Mouse (Mus musculus) forebrain, embryonic 13.5 days (tissue): ENCODE measurements at regions not wholly inside any gene's neighbourhood (a gene's known extent, or its start where the extent isn't known, plus 50 kb on each side); places are given as distances from the start of the nearest gene placed in this dataset.
A peak's percentile ranks its signal among the peaks of the same experiment; 100 is the strongest.

ENCODE experiments used
- ATAC-seq: fragments of 200-750 bp; cut with Nextera tagmentation; 2 replicates; pipeline ENCODE4 v1.8.0; 2017
- H3K27ac ChIP-seq: fragments of 300-500 bp; sonication (generic); 2 replicates; pipeline ENCODE4 v1.5.1; 2015; ENCODE audit warnings: inconsistent platforms, mild to moderate bottlenecking, moderate library complexity
- H3K27me3 ChIP-seq: fragments of 300-500 bp; sonication (generic); 2 replicates; pipeline ENCODE4 v1.6.1; 2015; ENCODE audit warnings: mild to moderate bottlenecking, inconsistent platforms
- H3K36me3 ChIP-seq: fragments of 300-500 bp; sonication (generic); 2 replicates; pipeline ENCODE4 v1.6.1; 2015; ENCODE audit warnings: mild to moderate bottlenecking, inconsistent platforms; ENCODE audit not compliant: poor library complexity, severe bottlenecking
- H3K4me1 ChIP-seq: fragments of 300-500 bp; sonication (generic); 2 replicates; pipeline ENCODE4 v1.6.1; 2015; ENCODE audit warnings: inconsistent platforms
- H3K4me2 ChIP-seq: fragments of 300-500 bp; sonication (generic); 2 replicates; pipeline ENCODE4 v1.6.1; 2015; ENCODE audit warnings: inconsistent platforms, mild to moderate bottlenecking, moderate library complexity
- H3K4me3 ChIP-seq: fragments of 300-500 bp; sonication (generic); 2 replicates; pipeline ENCODE4 v1.5.1; 2015; ENCODE audit warnings: mild to moderate bottlenecking, inconsistent platforms
- H3K9ac ChIP-seq: fragments of 300-500 bp; sonication (generic); 2 replicates; pipeline ENCODE4 v1.6.1; 2015; ENCODE audit warnings: mild to moderate bottlenecking, inconsistent platforms
- H3K9me3 ChIP-seq: fragments of 300-500 bp; sonication (generic); replicated peaks from 2 replicates; pipeline ENCODE4 v1.6.1; 2016; ENCODE audit warnings: inconsistent platforms
- WGBS: fragments of 180-500 bp; shearing (Covaris S2); methylation state at CpG from one replicate; pipeline ENCODE4 v1.1.7; 2015; 5-methylcytosine and 5-hydroxymethylcytosine counted together

GRCm38 (mm10) chr7:64075696-64076313 lies 77.8 kb upstream of the Trpm1 start:
- Histone ChIP-seq H3K4me2 (no peak overlapping the region), H3K36me3 (no peaks in the 10 kb centered on the region), H3K27ac (no peak overlapping the region), H3K4me3 (no peak overlapping the region), H3K9ac (no peak overlapping the region), H3K9me3 (no peaks in the 10 kb centered on the region), H3K4me1 (no peaks in the 10 kb centered on the region), H3K27me3 (no peaks in the 10 kb centered on the region)
- ATAC-seq, result no peak
- WGBS, result 90% methylated on average over 1 of the region's 1 CpGs

- Histone ChIP-seq H3K36me3 (no peaks in the 10 kb centered on the region), H3K4me3 (no peak overlapping the region), H3K4me2 (no peak overlapping the region), H3K9ac (no peak overlapping the region), H3K4me1 (no peaks in the 10 kb centered on the region), H3K27ac (no peak overlapping the region), H3K9me3 (no peaks in the 10 kb centered on the region), H3K27me3 (no peaks in the 10 kb centered on the region)
- WGBS, result 95% methylated on average over 4 of the region's 4 CpGs
- no peak for ATAC-seq
These were observed 78.9 kb upstream of the Trpm1 start for GRCm38 (mm10) chr7:64074661-64075234.

GRCm38 (mm10) chr7:64074186-64074585 lies 79.4 kb upstream of the Trpm1 start:
- no peak for ATAC-seq
- H3K9ac ChIP-seq, result no peak overlapping the region
- no peak overlapping the region for H3K27ac ChIP-seq
- no peak overlapping the region for H3K4me2 ChIP-seq
- no peaks in the 10 kb centered on the region for H3K9me3 ChIP-seq
- H3K4me1 ChIP-seq, result no peaks in the 10 kb centered on the region
- H3K27me3 ChIP-seq, result no peaks in the 10 kb centered on the region
- H3K36me3 ChIP-seq, result no peaks in the 10 kb centered on the region
- 93% methylated on average over 4 of the region's 4 CpGs for WGBS
- no peak overlapping the region for H3K4me3 ChIP-seq

- no peak for ATAC-seq
- WGBS, result 93% methylated on average over 3 of the region's 3 CpGs
- H3K9me3 ChIP-seq, result no peaks in the 10 kb centered on the region
These were observed 79.9 kb upstream of the Trpm1 start for GRCm38 (mm10) chr7:64073781-64074180.

GRCm38 (mm10) chr7:64070930-64071329 lies 82.7 kb upstream of the Trpm1 start:
- Histone ChIP-seq H3K4me3 (no peak overlapping the region), H3K9ac (no peak overlapping the region), H3K9me3 (no peaks in the 10 kb centered on the region), H3K4me2 (no peak overlapping the region), H3K36me3 (no peaks in the 10 kb centered on the region), H3K4me1 (no peaks in the 10 kb centered on the region), H3K27me3 (no peaks in the 10 kb centered on the region), H3K27ac (no peak overlapping the region)
- no peak for ATAC-seq
- WGBS, result 93% methylated on average over 5 of the region's 5 CpGs

More at GRCm38 (mm10) chr7:64073781-64074180, 79.9 kb upstream of the Trpm1 start:
- Histone ChIP-seq H3K4me3 (no peak overlapping the region), H3K9ac (no peak overlapping the region), H3K27me3 (no peaks in the 10 kb centered on the region), H3K4me2 (no peak overlapping the region), H3K4me1 (no peaks in the 10 kb centered on the region), H3K27ac (no peak overlapping the region), H3K36me3 (no peaks in the 10 kb centered on the region)

GRCm38 (mm10) chr7:64065529-64066247 lies 87.9 kb upstream of the Trpm1 start:
- peak; percentile 79; the same call in 1 of the 2 replicates for ATAC-seq
- no peak overlapping the region for H3K27ac ChIP-seq
- H3K9me3 ChIP-seq, result no peaks in the 10 kb centered on the region
- H3K4me1 ChIP-seq, result no peaks in the 10 kb centered on the region
- H3K4me2 ChIP-seq, result no peak overlapping the region
- H3K36me3 ChIP-seq, result no peaks in the 10 kb centered on the region
- no peak overlapping the region for H3K9ac ChIP-seq
- 80% methylated on average over 23 of the region's 23 CpGs for WGBS
- no peak overlapping the region for H3K4me3 ChIP-seq
- H3K27me3 ChIP-seq, result no peaks in the 10 kb centered on the region

GRCm38 (mm10) chr7:64064460-64065241 lies 89.0 kb upstream of the Trpm1 start:
- Histone ChIP-seq H3K27me3 (no peaks in the 10 kb centered on the region), H3K9me3 (no peaks in the 10 kb centered on the region), H3K27ac (no peak overlapping the region), H3K4me2 (no peak overlapping the region), H3K36me3 (no peaks in the 10 kb centered on the region), H3K9ac (no peak overlapping the region), H3K4me1 (no peaks in the 10 kb centered on the region), H3K4me3 (no peak overlapping the region)
- no peak for ATAC-seq
- WGBS, result 88% methylated on average over 7 of the region's 7 CpGs

- H3K9ac ChIP-seq, result no peak overlapping the region
- no peak overlapping the region for H3K4me3 ChIP-seq
- H3K36me3 ChIP-seq, result no peaks in the 10 kb centered on the region
- WGBS, result 75% methylated on average over 4 of the region's 4 CpGs
- ATAC-seq, result no peak
- H3K27ac ChIP-seq, result no peak overlapping the region
- no peak overlapping the region for H3K4me2 ChIP-seq
- H3K4me1 ChIP-seq, result no peaks in the 10 kb centered on the region
- H3K27me3 ChIP-seq, result no peaks in the 10 kb centered on the region
- no peaks in the 10 kb centered on the region for H3K9me3 ChIP-seq
These were observed 92.5 kb upstream of the Trpm1 start for GRCm38 (mm10) chr7:64061170-64061569.

GRCm38 (mm10) chr7:64060582-64060981 lies 93.1 kb upstream of the Trpm1 start:
- 93% methylated on average over 1 of the region's 1 CpGs for WGBS
- H3K27me3 ChIP-seq, result no peaks in the 10 kb centered on the region
- H3K9me3 ChIP-seq, result no peaks in the 10 kb centered on the region
- H3K4me1 ChIP-seq, result no peaks in the 10 kb centered on the region
- no peak overlapping the region for H3K4me2 ChIP-seq
- H3K27ac ChIP-seq, result no peak overlapping the region
- no peak overlapping the region for H3K4me3 ChIP-seq
- ATAC-seq, result no peak
- H3K36me3 ChIP-seq, result no peaks in the 10 kb centered on the region
- no peak overlapping the region for H3K9ac ChIP-seq

GRCm38 (mm10) chr7:64060051-64060450 lies 93.6 kb upstream of the Trpm1 start:
- no peaks in the 10 kb centered on the region for H3K27me3 ChIP-seq
- no peaks in the 10 kb centered on the region for H3K36me3 ChIP-seq
- no peak overlapping the region for H3K9ac ChIP-seq
- H3K4me2 ChIP-seq, result no peak overlapping the region
- H3K27ac ChIP-seq, result no peak overlapping the region
- WGBS, result 0% methylated on average over 1 of the region's 1 CpGs
- H3K9me3 ChIP-seq, result no peaks in the 10 kb centered on the region
- H3K4me1 ChIP-seq, result no peaks in the 10 kb centered on the region
- no peak for ATAC-seq
- H3K4me3 ChIP-seq, result no peak overlapping the region

GRCm38 (mm10) chr7:64058282-64058872 lies 95.3 kb upstream of the Trpm1 start:
- no peak for ATAC-seq
- no peak overlapping the region for H3K27ac ChIP-seq
- no peak overlapping the region for H3K4me2 ChIP-seq
- H3K4me1 ChIP-seq, result no peaks in the 10 kb centered on the region
- H3K27me3 ChIP-seq, result no peaks in the 10 kb centered on the region
- no peaks in the 10 kb centered on the region for H3K36me3 ChIP-seq
- 40% methylated on average over 4 of the region's 4 CpGs for WGBS
- no peak overlapping the region for H3K4me3 ChIP-seq
- H3K9ac ChIP-seq, result no peak overlapping the region
- no peaks in the 10 kb centered on the region for H3K9me3 ChIP-seq

GRCm38 (mm10) chr7:64057873-64058272 lies 95.8 kb upstream of the Trpm1 start:
- ATAC-seq, result peak; percentile 62; the same call in 1 of the 2 replicates
- Histone ChIP-seq H3K27ac (no peak overlapping the region), H3K9ac (no peak overlapping the region), H3K4me1 (no peaks in the 10 kb centered on the region), H3K9me3 (no peaks in the 10 kb centered on the region), H3K27me3 (no peaks in the 10 kb centered on the region), H3K4me2 (no peak overlapping the region), H3K36me3 (no peaks in the 10 kb centered on the region), H3K4me3 (no peak overlapping the region)
- WGBS, result 74% methylated on average over 4 of the region's 4 CpGs
